Mouse (Mus musculus) layer of hippocampus, adult 11-12 months (tissue): ENCODE measurements around the gene Cdsn.
A peak's percentile ranks its signal among the peaks of the same experiment; 100 is the strongest.

Experiments
- DNase-seq: peaks from one replicate; pipeline ENCODE4 v3.0.0; 2022; ENCODE audit warnings: low spot score

Gene Cdsn

GRCm38 (mm10) chr17:35534343-35534742 is 17.6 kb upstream of the Cdsn start:
- peak; percentile 83 for DNase-seq

- DNase-seq, result no peak
Measured at GRCm38 (mm10) chr17:35537421-35537820, 14.5 kb upstream of the Cdsn start.

DNA sequence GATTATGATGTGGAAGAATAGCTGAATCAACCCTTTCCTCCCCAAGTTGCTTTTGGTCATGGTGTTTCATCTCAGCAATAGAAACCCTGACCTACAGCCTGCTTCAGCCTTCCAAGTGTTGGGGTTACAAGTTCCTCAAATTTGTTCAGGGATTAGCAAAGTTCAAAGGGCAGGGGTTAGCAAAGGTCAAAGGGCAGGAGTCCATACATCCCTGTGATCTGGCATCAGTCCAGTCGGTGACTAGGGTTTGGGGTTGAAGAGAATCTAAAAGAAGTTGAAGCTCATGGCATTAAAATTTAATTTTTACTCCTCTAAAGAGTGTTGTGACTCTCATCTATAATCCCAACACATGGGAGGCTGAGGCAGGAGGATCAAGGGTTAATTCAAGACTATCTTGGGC is 13.5 kb upstream of the Cdsn start:
- no peak for DNase-seq

GRCm38 (mm10) chr17:35539540-35539939 is 12.4 kb upstream of the Cdsn start:
- no peak for DNase-seq

- no peak for DNase-seq
Measured at GRCm38 (mm10) chr17:35542761-35543411, 9.0 kb upstream of the Cdsn start.

GRCm38 (mm10) chr17:35543412-35543861 is 8.5 kb upstream of the Cdsn start:
- no peak for DNase-seq

DNA sequence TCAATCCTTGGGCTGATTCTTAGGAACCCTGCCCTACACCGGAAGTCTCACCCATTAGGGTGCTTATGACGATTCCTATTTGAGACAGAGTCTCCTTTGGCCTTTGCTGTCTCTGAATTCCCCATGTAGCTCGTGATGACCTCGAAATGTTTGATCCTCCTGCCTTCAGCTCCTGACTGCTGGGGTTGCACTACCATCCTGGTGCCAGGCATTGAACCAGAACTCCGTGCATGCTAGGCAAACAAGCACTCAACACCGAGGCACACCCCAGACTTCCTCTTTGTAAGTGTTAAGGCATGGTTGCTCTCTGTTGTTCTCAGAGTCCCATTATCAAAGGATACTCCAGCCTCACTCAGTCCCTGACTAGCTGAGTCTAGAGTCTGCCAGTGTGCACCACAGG is 7.9 kb upstream of the Cdsn start:
- DNase-seq, result no peak

DNA sequence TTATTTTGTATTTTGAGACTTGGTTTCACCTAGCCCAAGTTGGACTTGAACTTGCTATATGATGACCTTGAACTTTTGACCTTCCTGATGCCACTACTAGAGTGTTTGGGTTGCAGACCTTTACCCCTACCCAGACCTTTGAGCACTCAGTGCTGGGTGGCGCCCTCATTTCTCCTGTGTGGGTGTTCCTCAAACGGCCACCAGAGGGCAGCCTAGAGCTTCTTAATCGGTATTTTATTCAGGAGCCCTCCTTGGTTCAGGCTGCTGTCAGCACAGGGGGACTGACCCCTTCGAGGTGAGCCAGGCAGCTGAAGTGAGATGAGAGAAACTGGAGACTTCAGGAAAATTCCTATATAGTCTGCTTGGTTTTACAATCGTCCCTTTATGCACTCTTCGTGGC is 7.2 kb upstream of the Cdsn start:
- peak; percentile 53 for DNase-seq

- DNase-seq, result no peak
Measured at GRCm38 (mm10) chr17:35547465-35547864, 4.5 kb upstream of the Cdsn start.

- no peak for DNase-seq
Measured at GRCm38 (mm10) chr17:35548636-35549035, 3.3 kb upstream of the Cdsn start.

GRCm38 (mm10) chr17:35549437-35550142 is 2.3 kb upstream of the Cdsn start:
- DNase-seq, result peak; percentile 65

- DNase-seq, result no peak
Measured at GRCm38 (mm10) chr17:35550143-35550494, 1.8 kb upstream of the Cdsn start.

GRCm38 (mm10) chr17:35550871-35551270 is 1.1 kb upstream of the Cdsn start:
- DNase-seq, result no peak

DNA sequence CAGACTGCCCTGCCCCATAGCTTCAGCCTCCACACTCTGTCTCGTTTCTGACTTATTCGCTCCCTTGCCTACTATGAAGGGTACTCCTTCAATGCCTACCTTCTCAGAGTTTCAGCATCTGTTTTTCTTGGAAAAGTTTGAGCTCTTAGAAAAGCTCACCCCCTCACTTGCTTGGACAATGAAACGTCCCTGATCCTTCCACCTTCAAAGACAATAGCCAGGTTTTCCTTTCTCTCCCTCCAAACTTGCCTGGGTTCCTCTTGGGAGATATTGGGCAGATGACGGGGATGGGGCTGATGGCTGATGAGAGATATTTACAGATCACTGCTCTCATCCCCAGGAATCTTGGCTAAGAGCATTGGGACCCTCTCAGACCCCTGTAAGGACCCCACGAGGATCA is 2.4 kb downstream of the Cdsn start:
- no peak for DNase-seq

DNA sequence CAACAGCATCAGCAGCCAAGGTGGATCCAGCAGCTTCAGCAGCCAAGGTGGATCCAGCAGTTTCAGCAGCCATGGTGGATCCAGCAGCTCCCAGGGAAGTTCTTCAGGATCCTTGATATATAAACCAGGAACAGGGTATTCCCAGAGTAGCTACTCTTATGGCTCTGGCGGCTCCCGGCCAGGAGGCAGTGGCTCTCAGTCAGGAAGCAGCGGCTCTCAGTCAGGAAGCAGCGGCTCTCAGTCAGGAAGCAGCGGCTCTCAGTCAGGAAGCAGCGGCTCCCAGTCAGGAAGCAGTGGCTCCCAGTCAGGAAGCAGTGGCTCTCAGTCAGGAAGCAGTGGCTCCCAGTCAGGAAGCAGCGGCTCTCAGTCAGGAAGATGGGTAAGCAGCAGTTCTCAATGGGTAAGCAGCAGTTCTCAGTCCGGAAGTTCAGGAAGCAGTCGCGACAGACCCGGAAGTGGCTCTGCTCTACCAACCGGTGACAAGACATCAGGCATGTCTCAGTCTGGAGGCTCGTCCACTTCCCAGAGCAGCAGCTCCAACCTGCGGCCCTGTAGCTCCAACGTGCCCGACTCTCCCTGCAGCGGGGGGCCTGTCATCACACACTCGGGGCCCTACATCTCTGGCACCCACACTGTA is 3.0 kb downstream of the Cdsn start:
- no peak for DNase-seq

DNA sequence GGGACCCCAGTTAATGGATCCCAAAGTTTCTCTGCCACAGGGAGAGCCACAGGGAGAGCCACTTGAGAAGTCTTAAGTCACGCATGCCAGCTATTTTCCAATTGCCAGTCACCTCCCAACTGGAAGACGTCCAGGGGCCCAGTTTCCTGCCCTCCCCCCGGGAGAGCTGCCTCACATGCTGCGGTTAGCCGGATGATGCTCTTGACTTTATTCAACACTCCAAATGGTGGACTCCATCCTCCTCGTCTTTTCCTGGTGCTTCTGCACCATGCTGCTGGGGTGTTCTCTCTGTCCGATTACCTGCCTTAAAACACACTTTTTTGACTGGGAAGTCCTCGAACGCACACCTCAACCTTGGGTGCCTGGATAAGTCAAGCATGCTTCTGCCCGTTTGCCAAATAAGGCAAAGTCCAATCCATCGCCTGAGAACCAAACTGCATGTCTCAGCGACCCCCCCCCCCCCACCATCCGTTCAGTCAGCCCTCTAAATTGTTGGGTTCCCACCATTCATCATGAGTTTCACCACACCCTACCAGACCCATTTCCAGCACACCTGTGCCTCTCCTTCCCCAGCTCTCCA is 4.3 kb downstream of the Cdsn start:
- DNase-seq, result no peak

- peak; percentile 43 for DNase-seq
Measured at GRCm38 (mm10) chr17:35556812-35557211, 4.9 kb downstream of the Cdsn start.

GRCm38 (mm10) chr17:35557351-35557750 is 5.4 kb downstream of the Cdsn start:
- DNase-seq, result no peak

GRCm38 (mm10) chr17:35558216-35558615 is 6.3 kb downstream of the Cdsn start:
- no peak for DNase-seq

DNA sequence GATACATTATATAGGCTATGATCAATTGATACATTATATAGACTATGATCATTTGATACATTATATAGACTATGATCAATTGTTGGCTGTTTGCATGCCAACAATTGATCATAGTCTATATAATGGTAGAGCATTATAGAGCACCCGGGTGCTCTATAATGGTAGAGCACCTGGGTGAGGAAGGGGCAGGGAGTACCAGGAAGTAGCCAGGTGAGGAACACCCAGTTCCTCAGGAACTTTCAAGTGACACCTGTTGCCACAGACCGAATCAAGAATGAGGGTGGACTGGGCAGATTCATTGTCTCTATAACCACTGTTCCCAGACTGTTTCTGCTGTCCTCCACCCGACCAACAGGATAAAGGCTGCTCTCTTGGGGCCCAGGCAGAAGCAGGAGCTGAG is 15.2 kb downstream of the Cdsn start, which contains the start of gene 2300002M23Rik:
TSS of gene 2300002M23Rik (plus strand) at position 301 of the 400 bp plus-strand sequence.
- no peak for DNase-seq

DNA sequence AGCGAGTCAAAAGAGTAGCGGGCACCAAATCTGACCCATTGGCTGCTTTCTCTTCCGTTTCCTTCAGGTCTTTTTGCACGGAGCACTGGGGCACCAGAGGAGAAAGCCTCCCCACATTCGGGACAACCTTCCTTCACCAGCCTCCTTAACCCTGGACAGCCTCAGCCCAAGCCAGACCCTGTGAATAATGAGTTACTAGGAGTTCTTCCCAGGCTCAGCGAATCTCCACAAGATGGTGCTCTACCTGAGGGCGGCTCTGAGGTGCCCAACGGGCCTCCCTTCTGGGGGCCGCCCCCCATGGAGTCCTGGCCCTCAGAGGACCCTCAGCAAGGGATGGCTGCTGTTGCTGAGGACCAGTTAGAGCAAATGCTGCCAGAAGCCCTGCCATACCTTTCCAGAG is 15.8 kb downstream of the Cdsn start:
- DNase-seq, result no peak

GRCm38 (mm10) chr17:35569091-35569944 is 17.4 kb downstream of the Cdsn start:
- no peak for DNase-seq
